Mouse (Mus musculus): ENCODE measurements around the gene Gmip.

Gene Gmip

GRCm38 (mm10) chr8:69808094-69808863 is at the start of gene Gmip:
TSS of gene Gmip (plus strand) at chr8:69808679.
- peak; percentile 70 for DNase-seq

GRCm38 (mm10) chr8:69761814-69762445 is 46.5 kb upstream of the Gmip start:
- DNase-seq: no peak

GRCm38 (mm10) chr8:69771221-69771620 is 37.3 kb upstream of the Gmip start:
- DNase-seq: no peak

DNA sequence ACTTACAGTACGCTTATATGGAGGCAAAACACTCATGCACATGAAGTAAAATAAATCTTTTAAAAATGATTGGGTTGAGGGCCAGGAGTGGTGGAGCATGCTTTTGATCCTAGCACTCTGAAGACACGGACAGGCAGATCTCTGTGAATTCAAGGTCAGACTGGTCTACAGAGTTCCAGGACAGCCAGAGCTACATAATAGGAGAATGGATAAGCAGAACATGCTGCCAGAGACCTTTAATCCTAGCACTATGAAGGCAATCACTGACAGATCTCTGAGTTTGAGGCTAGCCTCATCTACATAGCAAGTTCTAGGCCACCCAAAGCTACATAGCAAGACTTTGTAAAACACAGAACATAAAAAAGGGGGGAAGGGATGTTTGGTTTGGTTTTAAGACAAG is 36.4 kb upstream of the Gmip start:
- DNase-seq: no peak

DNA sequence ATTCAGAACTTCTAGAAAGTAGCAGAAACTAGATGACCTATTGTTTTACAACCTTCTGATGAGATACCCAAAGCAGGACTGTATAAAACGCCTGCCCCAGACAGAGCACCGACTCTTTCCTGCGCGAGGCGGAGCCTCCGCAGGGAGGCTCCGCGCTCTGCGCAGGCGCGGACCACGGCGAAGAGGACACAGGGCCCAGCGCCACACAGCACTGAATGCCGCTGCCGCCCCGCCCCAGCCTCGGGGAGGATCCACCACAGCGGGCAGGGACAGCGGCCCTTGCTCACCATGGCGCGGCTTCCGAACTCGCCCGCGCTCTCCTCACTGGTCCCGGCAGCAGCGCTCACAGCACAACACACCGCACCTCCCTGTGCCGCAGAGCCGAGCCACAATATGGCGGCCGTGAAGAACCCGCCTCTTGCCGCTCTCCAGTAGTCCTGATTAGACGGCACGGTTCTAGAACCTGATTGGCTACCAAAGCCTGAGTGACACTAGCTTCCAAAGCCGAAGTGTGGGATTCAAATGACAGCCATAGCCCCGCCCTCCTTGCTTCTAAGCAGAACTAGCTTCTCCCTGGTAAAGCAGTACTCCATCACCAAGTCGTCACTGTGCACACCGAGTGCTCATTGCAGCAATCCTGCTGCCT is 33.9 kb upstream of the Gmip start, which contains the start of gene Gm20422:
TSS of gene Gm20422 (minus strand) at position 384 of the 646 bp plus-strand sequence.
- DNase-seq: peak; percentile 81

GRCm38 (mm10) chr8:69775149-69775534 is 33.3 kb upstream of the Gmip start:
- DNase-seq: no peak

DNA sequence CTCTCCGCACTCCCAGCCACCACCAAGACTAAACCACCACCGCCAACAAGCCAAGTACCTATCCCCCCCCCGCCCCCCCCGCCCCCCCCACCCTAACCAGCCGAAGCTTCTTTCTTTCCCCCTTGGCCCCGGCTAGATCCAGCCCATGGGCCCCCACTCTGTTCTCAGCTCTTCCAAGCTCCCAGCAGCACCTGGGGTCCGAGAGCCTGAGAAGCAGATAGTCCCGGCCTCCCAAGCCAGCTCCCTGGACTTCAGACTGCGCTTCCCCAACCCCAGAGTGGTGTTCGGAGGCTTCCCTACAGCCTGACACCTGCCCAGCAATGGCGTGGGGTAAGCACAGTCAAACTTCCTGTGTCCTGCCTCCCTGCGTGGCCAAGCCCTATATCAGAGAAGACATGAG is 31.4 kb upstream of the Gmip start:
- DNase-seq: no peak

GRCm38 (mm10) chr8:69789105-69789504 is 19.4 kb upstream of the Gmip start:
- no peak for DNase-seq

DNA sequence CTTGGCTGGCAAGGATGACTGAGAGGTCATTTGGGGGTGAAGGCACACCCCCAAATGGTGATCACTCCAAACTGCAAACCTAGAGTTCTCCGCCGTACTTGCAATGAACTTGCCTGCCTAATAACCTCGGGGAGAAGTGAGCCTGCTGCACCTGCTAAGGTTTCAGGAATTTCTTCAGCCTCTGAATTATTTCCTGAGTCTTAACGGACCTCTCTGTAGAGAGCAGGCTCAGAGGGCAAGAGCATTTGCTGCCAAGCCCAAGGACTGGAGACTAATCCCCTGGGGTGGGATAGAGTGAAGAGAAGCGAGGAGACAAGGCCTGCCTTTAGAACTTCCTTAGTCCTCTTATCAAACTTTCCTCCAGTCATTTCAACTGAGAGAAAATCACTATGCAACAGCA is 18.7 kb upstream of the Gmip start:
- no peak for DNase-seq

DNA sequence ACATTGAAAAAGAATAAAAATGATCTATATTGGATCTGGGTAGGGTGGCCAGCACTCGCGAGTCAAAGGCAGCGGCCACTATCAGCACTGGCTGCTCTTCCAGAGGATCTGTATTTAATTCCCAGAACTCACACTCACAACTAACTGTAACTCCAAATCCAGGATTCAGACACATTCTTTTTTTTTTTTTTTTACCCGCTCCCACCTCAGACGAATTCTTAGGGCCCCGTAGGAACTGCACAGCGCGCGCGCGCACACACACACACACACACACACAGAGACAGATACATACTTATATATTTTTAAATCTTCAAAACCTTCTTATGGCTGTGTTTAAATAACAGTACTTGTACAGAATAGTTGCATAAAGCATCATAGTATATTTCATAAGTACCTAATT is 18.1 kb upstream of the Gmip start:
- DNase-seq: no peak

DNA sequence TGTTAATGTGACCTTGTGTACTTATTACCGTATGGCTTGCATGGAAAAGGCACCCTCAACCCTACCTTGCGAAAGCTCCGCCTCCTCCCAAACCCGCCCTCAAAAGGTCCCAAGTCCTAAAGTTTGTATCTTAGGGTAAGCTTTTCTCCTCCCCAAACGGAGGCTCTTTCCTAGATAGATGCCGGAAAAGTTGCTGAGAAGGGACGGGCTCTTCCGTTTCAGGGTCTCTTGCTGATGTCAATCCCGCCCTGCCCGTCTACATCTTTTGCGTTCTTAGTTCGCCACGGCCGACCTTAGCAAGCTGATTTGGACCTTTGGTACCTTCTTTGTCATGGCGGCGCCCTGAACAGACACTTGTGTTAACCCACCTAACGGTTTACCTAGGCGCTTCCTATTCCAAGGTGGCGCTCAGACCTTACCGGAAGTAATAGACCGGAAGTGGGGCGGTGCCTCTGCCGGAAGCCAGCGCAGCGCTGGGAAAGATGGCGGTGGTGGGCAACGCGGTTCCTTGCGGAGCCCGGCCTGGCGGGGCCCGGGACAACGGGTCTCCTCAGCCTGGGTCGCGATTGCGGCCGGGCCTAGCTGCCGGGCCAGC is 17.6 kb upstream of the Gmip start, which contains the start of the genes Atp13a1 and Zfp866:
TSS of gene Atp13a1 (plus strand) at position 391 of the 595 bp plus-strand sequence.
TSS of gene Zfp866 (minus strand) at position 406 of the 595 bp plus-strand sequence.
- DNase-seq: peak; percentile 85

DNA sequence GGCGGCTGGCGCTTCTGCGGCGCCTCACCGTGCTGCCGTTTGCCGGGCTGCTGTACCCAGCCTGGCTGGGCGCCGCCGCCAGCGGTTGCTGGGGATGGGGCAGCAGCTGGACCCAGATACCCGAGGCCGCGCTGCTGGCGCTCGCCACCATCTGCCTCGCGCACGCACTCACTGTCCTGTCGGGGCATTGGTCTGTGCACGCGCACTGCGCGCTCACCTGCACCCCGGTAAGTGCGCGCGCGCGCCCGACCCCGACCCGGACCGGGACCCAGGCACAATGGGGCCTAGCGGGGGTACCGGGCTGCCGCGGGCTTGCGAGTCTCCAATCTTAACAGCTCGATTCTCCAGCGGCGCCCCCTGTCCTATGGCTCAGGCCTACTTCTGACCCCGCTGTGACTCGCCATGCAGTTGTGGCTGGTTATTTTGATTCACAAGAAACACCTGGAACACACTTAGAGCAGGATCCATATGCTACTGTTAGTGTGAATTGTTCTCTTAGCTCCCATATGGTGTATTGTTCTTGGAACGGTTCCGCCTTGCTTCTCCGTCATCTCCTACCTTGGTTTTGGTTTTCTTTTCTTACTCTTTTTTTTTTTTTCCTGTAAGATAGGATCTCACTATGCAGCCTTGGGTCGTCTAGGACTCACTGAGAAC is 16.9 kb upstream of the Gmip start:
- peak; percentile 40 for DNase-seq

DNA sequence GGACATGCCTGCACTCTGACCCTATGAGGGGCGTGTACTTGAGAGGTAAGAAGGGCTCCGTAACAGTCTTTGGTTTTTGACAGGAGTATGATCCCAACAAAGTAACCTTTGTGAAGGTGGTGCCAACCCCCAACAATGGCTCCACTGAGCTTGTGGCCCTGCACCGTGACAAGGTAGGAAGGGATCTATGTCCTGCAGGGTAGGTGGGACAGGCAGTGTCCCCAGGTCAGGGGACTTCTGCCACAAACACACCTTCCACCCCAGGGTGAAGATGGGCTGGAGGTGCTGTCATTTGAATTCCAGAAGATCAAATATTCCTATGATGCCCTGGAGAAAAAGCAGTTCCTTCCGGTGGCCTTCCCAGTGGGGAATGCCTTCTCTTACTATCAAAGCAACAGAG is 14.8 kb upstream of the Gmip start:
- DNase-seq: no peak

DNA sequence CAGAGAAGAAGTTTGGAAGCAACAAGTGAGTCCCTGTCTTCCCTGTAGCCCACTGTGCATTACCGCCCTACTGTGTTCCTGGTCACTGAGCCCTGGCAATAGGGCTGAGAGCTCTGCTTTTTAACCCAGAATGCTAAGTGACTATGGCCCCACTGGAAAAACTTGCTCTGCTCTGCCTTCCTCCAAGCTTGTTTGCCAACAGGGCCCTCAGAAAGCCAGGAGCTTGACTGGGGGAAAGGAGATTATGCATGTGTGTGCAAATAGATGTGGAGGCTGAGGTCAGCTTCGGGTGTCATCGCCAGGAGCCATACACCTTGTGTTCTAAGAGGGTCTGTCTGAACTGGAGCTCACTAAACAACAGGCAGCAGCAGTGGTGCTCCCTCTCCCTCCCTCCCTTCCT is 14.4 kb upstream of the Gmip start:
- no peak for DNase-seq

DNA sequence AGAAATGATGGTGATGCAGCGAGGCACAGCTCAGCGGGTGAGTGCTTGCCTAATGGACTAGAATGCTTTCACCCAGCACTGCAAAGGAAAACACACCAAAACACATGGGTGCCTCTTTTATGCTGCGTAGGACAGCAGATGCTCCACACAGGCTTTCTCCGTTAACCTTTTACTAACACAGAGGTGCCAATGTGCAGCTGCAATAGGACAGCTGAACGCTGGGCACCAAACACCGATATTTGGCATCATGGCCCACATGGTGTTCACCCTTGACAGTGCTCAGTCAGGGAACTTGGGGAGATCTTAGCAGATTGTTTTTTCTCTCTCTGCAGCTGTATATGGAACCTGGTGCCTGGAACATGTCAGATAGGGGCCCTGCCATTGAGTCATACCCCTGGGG is 13.6 kb upstream of the Gmip start:
- no peak for DNase-seq

DNA sequence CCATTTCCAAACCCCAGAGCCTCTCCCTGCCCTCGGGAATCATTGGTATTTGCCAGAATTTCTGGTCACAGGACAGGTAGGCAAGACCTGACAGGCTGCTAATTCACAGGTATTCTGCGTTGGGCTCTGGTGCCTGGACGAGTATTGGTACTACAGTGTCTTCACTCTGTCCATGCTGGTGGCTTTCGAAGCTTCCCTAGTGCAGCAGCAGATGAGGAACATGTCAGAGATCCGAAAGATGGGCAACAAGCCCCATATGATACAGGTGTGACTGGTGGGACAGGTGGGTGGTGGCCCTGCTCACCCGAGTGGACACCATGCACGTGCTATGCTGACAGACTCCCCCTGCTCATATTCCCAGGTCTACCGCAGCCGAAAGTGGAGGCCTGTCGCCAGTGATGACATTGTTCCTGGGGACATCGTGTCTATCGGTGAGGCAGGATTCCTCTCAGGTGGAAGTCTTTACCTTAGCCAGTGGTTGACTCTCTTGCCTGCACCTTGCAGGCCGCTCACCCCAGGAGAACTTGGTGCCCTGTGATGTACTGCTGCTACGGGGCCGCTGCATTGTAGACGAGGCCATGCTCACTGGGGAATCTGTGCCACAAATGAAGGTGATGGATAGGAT is 11.6 kb upstream of the Gmip start:
- DNase-seq: no peak

DNA sequence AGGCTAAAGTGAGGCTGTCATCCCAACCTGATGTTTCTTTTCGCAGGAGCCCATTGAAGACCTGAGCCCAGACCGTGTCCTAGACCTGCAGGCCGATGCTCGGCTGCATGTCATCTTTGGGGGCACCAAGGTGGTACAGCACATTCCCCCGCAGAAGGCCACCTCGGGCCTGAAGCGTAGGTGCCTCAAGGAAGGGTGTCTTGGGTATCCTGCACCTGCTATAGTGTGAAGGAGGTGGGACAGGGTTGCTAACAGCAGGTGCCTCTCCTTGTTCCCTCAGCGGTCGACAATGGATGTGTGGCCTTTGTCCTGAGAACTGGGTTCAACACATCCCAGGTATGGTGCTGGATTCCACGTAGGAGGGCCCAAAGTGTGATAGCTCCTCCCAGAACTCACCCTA is 10.8 kb upstream of the Gmip start:
- no peak for DNase-seq

DNA sequence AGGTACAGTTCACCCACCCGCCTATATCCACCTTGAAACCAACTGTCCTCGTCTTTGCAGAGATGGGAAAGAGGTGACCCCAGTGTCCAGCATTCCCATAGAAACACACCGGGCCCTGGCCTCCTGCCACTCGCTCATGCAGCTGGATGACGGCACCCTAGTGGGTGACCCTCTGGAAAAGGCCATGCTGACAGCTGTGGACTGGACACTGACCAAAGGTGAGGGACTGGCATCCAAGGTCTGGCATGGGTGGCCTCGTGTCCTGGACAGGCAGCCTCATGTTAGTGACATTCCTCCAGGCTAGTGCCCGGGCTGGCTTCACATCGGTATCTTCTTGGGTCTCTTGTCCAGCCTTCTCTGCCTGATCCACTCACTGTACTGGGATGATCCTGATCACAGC is 9.2 kb upstream of the Gmip start:
- no peak for DNase-seq

- DNase-seq: no peak
Measured at GRCm38 (mm10) chr8:69799946-69800345, 8.5 kb upstream of the Gmip start.

- no peak for DNase-seq
Measured at GRCm38 (mm10) chr8:69801796-69802195, 6.7 kb upstream of the Gmip start.

DNA sequence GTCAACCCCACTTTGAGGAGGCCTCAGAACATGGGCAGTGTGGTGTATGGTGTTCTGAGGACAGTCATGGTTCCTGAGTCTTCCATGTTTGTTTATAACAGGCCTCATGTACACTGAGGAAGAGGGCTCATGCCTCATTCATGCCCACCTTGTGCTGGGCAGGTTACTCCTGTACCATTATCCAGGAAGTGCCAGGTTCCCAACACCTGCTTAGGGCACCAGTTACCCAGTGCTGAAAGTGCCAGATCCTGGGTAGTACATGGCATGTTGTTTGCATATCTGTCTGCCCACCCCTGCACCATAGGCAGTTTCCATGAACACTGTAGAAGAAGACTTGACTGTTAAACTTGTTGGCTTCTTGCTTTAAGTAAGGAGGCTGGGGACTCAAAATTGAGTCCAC is 6.3 kb upstream of the Gmip start:
- DNase-seq: no peak

GRCm38 (mm10) chr8:69803366-69803765 is 5.1 kb upstream of the Gmip start:
- no peak for DNase-seq

DNA sequence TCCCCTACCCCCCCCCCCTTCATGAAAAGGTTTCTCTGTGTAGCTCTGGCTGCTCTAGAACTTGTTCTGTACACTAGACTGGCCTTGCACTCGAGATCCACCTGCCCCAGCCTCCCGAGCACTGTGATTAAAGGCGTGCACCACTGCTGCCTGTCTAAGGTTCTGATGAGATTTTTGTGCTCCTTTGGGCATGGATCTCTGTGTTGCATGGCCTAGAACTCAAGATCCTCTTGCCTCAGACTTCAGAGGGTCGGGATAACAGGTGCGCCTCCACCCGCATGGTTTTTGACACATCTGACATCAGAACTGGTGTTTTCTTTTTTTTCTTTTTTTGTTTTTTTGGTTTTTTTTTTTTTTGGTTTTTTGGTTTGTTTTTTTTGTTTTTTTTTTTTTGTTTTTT is 3.9 kb upstream of the Gmip start:
- DNase-seq: no peak
